Mouse (Mus musculus): ENCODE measurements around the gene Fgfr2. TPM values are rescaled to one million over a fixed set of nuclear protein-coding genes. Genes with fewer than 3 reads are reported as not detected.
A peak's percentile ranks its signal among the peaks of the same experiment; 100 is the strongest.
"Not testable (repeated sequence)": the region's sequence is repeated elsewhere in the genome, so short reads cannot be mapped to it uniquely, and the experiment has no call there.

Gene Fgfr2
- polyA plus RNA-seq, 1 experiment, result 14.7 TPM

GRCm38 (mm10) chr7:131146214-131146613 is 1976.9 kb downstream of the Fgfr2 start, which contains the start of gene 4933402N03Rik:
Gene 4933402N03Rik, minus strand, starts transcription at chr7:131146314.
- no peak within 1 kb of the TSS for H3K4me3 ChIP-seq (ENCODE audit: low read depth, low read length)
- H3K27me3 ChIP-seq (ENCODE audit: control insufficient read depth, insufficient read depth, low read length), result no peaks in the 10 kb centered on the region
- no peak for TF ChIP-seq CTCF (IDR thresholded peaks at IDR 0.05; ENCODE audit: extremely low read depth, insufficient read length, insufficient replicate concordance, low read depth, low read length)
- H3K27ac ChIP-seq (ENCODE audit: insufficient read depth, low read depth, low read length), result no peak within 1 kb of the TSS
- 93% methylated on average over 2 of the region's 2 CpGs for WGBS
- no peaks in the 10 kb centered on the region for H3K36me3 ChIP-seq (ENCODE audit: control insufficient read depth, insufficient read depth, low read length)
- no peaks in the 10 kb centered on the region for H3K4me1 ChIP-seq (ENCODE audit: control insufficient read depth, insufficient read depth, insufficient read length, low read length)

GRCm38 (mm10) chr7:131133181-131133580 is 1990.0 kb downstream of the Fgfr2 start:
- Histone ChIP-seq H3K4me1 (ENCODE audit: control insufficient read depth, insufficient read depth, insufficient read length, low read length) (no peaks in the 10 kb centered on the region), H3K4me3 (ENCODE audit: low read depth, low read length) (no peak overlapping the region), H3K27ac (ENCODE audit: insufficient read depth, low read depth, low read length) (no peak overlapping the region), H3K36me3 (ENCODE audit: control insufficient read depth, insufficient read depth, low read length) (no peaks in the 10 kb centered on the region), H3K27me3 (ENCODE audit: control insufficient read depth, insufficient read depth, low read length) (no peaks in the 10 kb centered on the region)
- 73% methylated on average over 3 of the region's 3 CpGs for WGBS
- TF ChIP-seq POLR2A (IDR thresholded peaks at IDR 0.05; ENCODE audit: low read depth, low read length) (no peak), CTCF (IDR thresholded peaks at IDR 0.05; ENCODE audit: extremely low read depth, insufficient read length, insufficient replicate concordance, low read depth, low read length) (no peak)

GRCm38 (mm10) chr7:131130021-131130420 is 1993.1 kb downstream of the Fgfr2 start:
- TF ChIP-seq CTCF (IDR thresholded peaks at IDR 0.05; ENCODE audit: extremely low read depth, insufficient read length, insufficient replicate concordance, low read depth, low read length) (no peak), POLR2A (IDR thresholded peaks at IDR 0.05; ENCODE audit: low read depth, low read length) (no peak)
- WGBS, result 47% methylated on average over 12 of the region's 12 CpGs
- no peaks in the 10 kb centered on the region for H3K27me3 ChIP-seq (ENCODE audit: control insufficient read depth, insufficient read depth, low read length)
- no peaks in the 10 kb centered on the region for H3K36me3 ChIP-seq (ENCODE audit: control insufficient read depth, insufficient read depth, low read length)
- H3K27ac ChIP-seq (ENCODE audit: insufficient read depth, low read depth, low read length), result no peak overlapping the region
- no peak overlapping the region for H3K4me3 ChIP-seq (ENCODE audit: low read depth, low read length)
- H3K4me1 ChIP-seq (ENCODE audit: control insufficient read depth, insufficient read depth, insufficient read length, low read length), result no peaks in the 10 kb centered on the region

GRCm38 (mm10) chr7:131122210-131122807 is 2000.8 kb downstream of the Fgfr2 start:
- WGBS, result 84% methylated on average over 2 of the region's 2 CpGs
- Histone ChIP-seq H3K4me1 (ENCODE audit: control insufficient read depth, insufficient read depth, insufficient read length, low read length) (no peaks in the 10 kb centered on the region), H3K27ac (ENCODE audit: insufficient read depth, low read depth, low read length) (no peak overlapping the region), H3K27me3 (ENCODE audit: control insufficient read depth, insufficient read depth, low read length) (no peaks in the 10 kb centered on the region), H3K4me3 (ENCODE audit: low read depth, low read length) (no peak overlapping the region), H3K36me3 (ENCODE audit: control insufficient read depth, insufficient read depth, low read length) (peaks cover 39% of the 10 kb centered on the region)
- TF ChIP-seq POLR2A (IDR thresholded peaks at IDR 0.05; ENCODE audit: low read depth, low read length) (no peak), CTCF (IDR thresholded peaks at IDR 0.05; ENCODE audit: extremely low read depth, insufficient read length, insufficient replicate concordance, low read depth, low read length) (no peak)

GRCm38 (mm10) chr7:131114434-131114833 is 2008.7 kb downstream of the Fgfr2 start:
- WGBS, result 76% methylated on average over 2 of the region's 2 CpGs
- Histone ChIP-seq H3K4me1 (ENCODE audit: control insufficient read depth, insufficient read depth, insufficient read length, low read length) (no peaks in the 10 kb centered on the region), H3K27me3 (ENCODE audit: control insufficient read depth, insufficient read depth, low read length) (no peaks in the 10 kb centered on the region), H3K27ac (ENCODE audit: insufficient read depth, low read depth, low read length) (no peak overlapping the region), H3K36me3 (ENCODE audit: control insufficient read depth, insufficient read depth, low read length) (peaks cover 65% of the 10 kb centered on the region), H3K4me3 (ENCODE audit: low read depth, low read length) (no peak overlapping the region)
- TF ChIP-seq POLR2A (IDR thresholded peaks at IDR 0.05; ENCODE audit: low read depth, low read length), result no peak
- no peak for TF ChIP-seq CTCF (IDR thresholded peaks at IDR 0.05; ENCODE audit: extremely low read depth, insufficient read length, insufficient replicate concordance, low read depth, low read length)

GRCm38 (mm10) chr7:131113676-131114075 is 2009.5 kb downstream of the Fgfr2 start:
- Histone ChIP-seq H3K4me1 (ENCODE audit: control insufficient read depth, insufficient read depth, insufficient read length, low read length) (no peaks in the 10 kb centered on the region), H3K27ac (ENCODE audit: insufficient read depth, low read depth, low read length) (no peak overlapping the region), H3K27me3 (ENCODE audit: control insufficient read depth, insufficient read depth, low read length) (no peaks in the 10 kb centered on the region), H3K4me3 (ENCODE audit: low read depth, low read length) (no peak overlapping the region), H3K36me3 (ENCODE audit: control insufficient read depth, insufficient read depth, low read length) (peaks cover 63% of the 10 kb centered on the region)
- TF ChIP-seq CTCF (IDR thresholded peaks at IDR 0.05; ENCODE audit: extremely low read depth, insufficient read length, insufficient replicate concordance, low read depth, low read length) (no peak), POLR2A (IDR thresholded peaks at IDR 0.05; ENCODE audit: low read depth, low read length) (no peak)
- WGBS, result 64% methylated on average over 6 of the region's 6 CpGs

GRCm38 (mm10) chr7:131112486-131112885 is 2010.7 kb downstream of the Fgfr2 start:
- H3K27me3 ChIP-seq (ENCODE audit: control insufficient read depth, insufficient read depth, low read length), result no peaks in the 10 kb centered on the region
- H3K36me3 ChIP-seq (ENCODE audit: control insufficient read depth, insufficient read depth, low read length), result peaks cover 60% of the 10 kb centered on the region
- 43% methylated on average over 3 of the region's 3 CpGs for WGBS
- H3K27ac ChIP-seq (ENCODE audit: insufficient read depth, low read depth, low read length), result no peak overlapping the region
- no peak overlapping the region for H3K4me3 ChIP-seq (ENCODE audit: low read depth, low read length)
- H3K4me1 ChIP-seq (ENCODE audit: control insufficient read depth, insufficient read depth, insufficient read length, low read length), result no peaks in the 10 kb centered on the region
- TF ChIP-seq POLR2A (IDR thresholded peaks at IDR 0.05; ENCODE audit: low read depth, low read length), result no peak
- TF ChIP-seq CTCF (IDR thresholded peaks at IDR 0.05; ENCODE audit: extremely low read depth, insufficient read length, insufficient replicate concordance, low read depth, low read length), result peak; percentile 81; the same call in 1 of the 2 replicates

- 82% methylated on average over 9 of the region's 9 CpGs for WGBS
- not testable (repeated sequence) for H3K4me3 ChIP-seq (ENCODE audit: low read depth, low read length); H3K27me3 ChIP-seq (ENCODE audit: control insufficient read depth, insufficient read depth, low read length); H3K4me1 ChIP-seq (ENCODE audit: control insufficient read depth, insufficient read depth, insufficient read length, low read length); H3K27ac ChIP-seq (ENCODE audit: insufficient read depth, low read depth, low read length)
- peaks cover 49% of the 10 kb centered on the region for H3K36me3 ChIP-seq (ENCODE audit: control insufficient read depth, insufficient read depth, low read length)
Measured at GRCm38 (mm10) chr7:131082403-131082802, 2040.7 kb downstream of the Fgfr2 start.

All from small intestine, adult 2 months (tissue).